Mouse (Mus musculus) ovary, adult 10 weeks (tissue): ENCODE data around the gene Olfr279. TPM values are rescaled to one million over a fixed set of nuclear protein-coding genes. Genes with fewer than 3 reads are reported as not detected.

Source experiments
- polyA plus RNA-seq: library from polyadenylated mRNA; stranded (reverse); fragments of 350-450 nt; fragmentation: Illumina TruSeq; extraction: RNeasy Lipid Tissue Mini Kit (QIAGEN cat#74804); gene quantifications from one replicate; pipeline ENCODE4 v1.2.3, GENCODE M21; 2014

Gene Olfr279
- not detected for polyA plus RNA-seq

DNA sequence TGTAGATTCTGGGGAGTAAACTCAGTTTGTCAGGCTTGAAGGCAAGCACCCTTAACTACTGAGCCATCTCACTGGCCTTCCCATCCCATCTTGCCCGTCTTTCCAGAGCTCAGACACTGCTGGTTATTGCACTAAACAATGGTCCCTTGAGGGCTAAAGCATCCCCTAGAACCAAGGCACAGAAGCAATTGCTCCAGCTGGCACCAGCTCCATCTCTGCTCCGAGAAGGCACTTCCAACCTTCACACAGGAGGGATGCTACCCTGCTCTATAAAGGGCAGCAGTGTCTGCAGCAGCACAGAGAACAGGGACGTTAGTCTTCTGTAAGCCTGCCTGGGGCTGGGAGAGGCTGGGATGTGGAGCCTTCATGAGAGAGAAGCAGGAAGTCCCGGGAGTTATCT, at the start of gene Olfr279:
Olfr279 (plus strand) TSS at position 301 of the 400 bp plus-strand sequence.

DNA sequence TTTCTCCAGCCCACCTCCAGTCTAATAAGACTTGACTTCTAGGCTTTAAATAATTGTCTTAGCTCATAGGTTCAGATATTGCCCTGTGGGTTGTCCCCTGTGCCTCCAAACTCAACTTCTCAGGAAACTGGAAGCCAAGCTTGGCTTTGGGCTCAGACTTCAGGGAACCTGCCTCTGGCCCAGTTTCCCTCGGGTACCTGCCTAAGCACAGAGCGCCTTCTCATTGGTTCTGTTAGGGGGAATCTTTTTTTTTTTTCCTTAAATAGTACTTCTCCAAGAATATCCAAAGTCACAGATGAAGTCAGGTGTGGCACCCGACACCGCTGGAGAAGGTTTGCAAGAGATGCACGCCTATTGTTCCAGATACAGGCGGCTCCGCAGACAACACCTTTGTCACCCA, 39.9 kb upstream of the Olfr279 start, which contains the start of gene Olfr281:
Olfr281 (plus strand) TSS at position 301 of the 400 bp plus-strand sequence.

DNA sequence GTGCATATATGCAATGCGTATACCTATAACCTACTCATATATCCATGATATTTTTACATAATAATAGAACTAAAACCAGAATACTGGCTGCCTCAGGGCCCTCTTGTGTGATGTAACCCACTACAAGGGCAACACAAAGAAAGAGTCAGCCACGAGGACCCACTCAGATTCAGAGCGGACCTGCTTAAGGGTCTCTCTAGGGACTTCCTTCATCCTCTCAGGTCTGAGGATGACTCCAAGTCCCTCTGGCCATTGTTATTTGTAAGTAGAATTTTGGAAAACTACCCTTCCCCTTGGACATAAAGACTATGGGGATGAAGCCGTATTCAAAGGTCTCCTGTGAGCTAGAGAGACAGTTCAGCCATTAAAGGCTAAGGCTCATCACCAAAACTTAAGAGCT, 22.6 kb upstream of the Olfr279 start, which contains the start of gene OR5BS1P:
OR5BS1P (plus strand) TSS at position 301 of the 400 bp plus-strand sequence.

DNA sequence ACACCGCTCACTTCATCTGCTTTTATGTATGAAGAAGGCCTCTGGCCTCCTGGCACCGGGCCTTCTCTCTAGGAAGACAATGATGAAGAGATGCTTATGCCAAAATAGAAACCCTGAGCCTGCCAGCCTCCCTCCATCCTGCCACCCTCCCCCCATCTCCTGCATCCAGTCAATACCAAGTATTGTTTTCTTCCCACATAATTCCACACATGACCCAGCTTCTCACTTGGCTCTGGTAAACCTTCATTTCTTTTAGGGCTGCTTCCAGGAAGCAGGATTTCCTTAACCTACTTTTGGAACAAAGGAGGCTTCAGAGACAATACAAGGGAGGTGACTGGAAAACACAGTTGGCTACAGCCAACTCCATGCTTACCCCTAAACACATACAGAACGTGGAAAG, 9.5 kb upstream of the Olfr279 start, which contains the start of gene Lalba:
Lalba (minus strand) TSS at position 21 of the 400 bp plus-strand sequence.

DNA sequence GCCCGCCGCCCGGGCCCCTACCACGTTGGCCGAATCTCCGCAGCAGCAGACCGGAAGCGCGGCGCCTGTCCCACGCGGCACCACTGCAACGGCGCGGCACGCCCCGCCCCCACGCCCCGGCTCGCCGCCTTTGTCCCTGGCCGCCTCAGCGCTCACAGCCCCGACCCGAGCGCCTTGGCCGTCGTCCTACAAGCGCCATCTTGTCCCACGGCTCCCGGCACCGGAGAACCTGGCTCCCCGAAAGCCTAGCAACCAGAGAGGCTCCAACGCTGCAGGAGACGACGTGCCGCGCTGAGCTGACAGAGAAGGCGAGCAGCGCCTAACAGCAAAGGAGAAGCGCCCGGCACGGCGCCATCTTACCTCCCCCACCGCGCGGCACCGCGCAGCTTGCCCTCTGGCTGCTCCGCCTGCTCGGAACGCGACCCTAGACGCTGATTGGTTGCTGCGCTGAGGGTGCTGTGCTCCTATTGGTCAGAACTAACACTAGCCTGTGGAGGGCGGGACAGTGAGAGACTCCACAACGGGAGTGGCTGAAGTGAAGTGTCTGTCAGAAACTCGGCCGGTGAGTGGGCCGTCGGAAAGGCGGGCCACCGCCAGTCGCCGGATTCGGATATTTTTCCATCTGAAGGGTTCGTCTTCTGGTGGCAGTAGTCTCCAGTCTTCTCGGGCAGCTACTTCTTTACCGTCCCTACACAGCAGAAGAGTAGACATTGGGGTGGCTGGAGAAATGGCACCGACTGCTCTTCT, 41.9 kb downstream of the Olfr279 start, which contains the start of gene Kansl2:
Kansl2 (minus strand) TSS at position 384 of the 747 bp plus-strand sequence.

Other genes with a start within 250 kb of the Olfr279 start
- not detected for gene H1fnt, start 235.1 kb upstream of the Olfr279 start, polyA plus RNA-seq
- gene Zfp641, start 196.2 kb upstream of the Olfr279 start, polyA plus RNA-seq, result 1.7 TPM
- not detected for gene Olfr285, start 175.0 kb upstream of the Olfr279 start, polyA plus RNA-seq
- gene Olfr284, start 151.4 kb upstream of the Olfr279 start, polyA plus RNA-seq, result not detected
- gene Olfr283, start 111.5 kb upstream of the Olfr279 start, polyA plus RNA-seq, result not detected
- gene Olfr282, start 61.2 kb upstream of the Olfr279 start, polyA plus RNA-seq, result not detected
- gene Olfr281, start 39.8 kb upstream of the Olfr279 start, polyA plus RNA-seq, result not detected
- gene OR5BS1P, start 22.5 kb upstream of the Olfr279 start, polyA plus RNA-seq, result not detected
- gene Lalba, start 9.7 kb upstream of the Olfr279 start, polyA plus RNA-seq, result not detected
- 44.5 TPM for gene Kansl2, start 41.9 kb downstream of the Olfr279 start, polyA plus RNA-seq
- gene Ccnt1, start 78.5 kb downstream of the Olfr279 start, polyA plus RNA-seq, result 102 TPM
- gene 4930415O20Rik, start 78.6 kb downstream of the Olfr279 start, polyA plus RNA-seq, result not detected
- 3.8 TPM for gene Adcy6, start 117.7 kb downstream of the Olfr279 start, polyA plus RNA-seq
- gene Cacnb3, start 138.4 kb downstream of the Olfr279 start, polyA plus RNA-seq, result 0.48 TPM
- gene Ddx23, start 170.5 kb downstream of the Olfr279 start, polyA plus RNA-seq, result 1.9 TPM
- not detected for gene Rnd1, start 185.1 kb downstream of the Olfr279 start, polyA plus RNA-seq
- 2.5 TPM for gene Ccdc65, start 215.8 kb downstream of the Olfr279 start, polyA plus RNA-seq
- 0.17 TPM for gene Fkbp11, start 235.8 kb downstream of the Olfr279 start, polyA plus RNA-seq